Comparison of ENCODE assay signal across 24 mouse cellular contexts in genomic region chr16:18179591-18179990, GRCm38 (mm10). TPM values are rescaled to one million over a fixed set of nuclear protein-coding genes. Genes with fewer than 3 reads are reported as not detected.
"Had no signal": no experiment of that assay in that cellular context is flagged by ENCODE, and none has a peak within 500 bp of the region (broad histone marks: within the 10 kb centered on the region; RNA-seq: fewer than 3 reads in every experiment).

No protein-coding gene starts in this region.

- H3K4me3 ChIP-seq: layer of hippocampus, adult 2 months; liver, embryonic 13.5 days; megakaryocyte, embryonic 14.5 days; midbrain, embryonic 13.5 days; neural tube, embryonic 12.5 days had no signal

- H3K9ac ChIP-seq: liver, embryonic 13.5 days; liver, postnatal 0 days; midbrain, embryonic 13.5 days; neural tube, embryonic 12.5 days had no signal

- DNase-seq: kidney, adult 9 months; kidney, postnatal 10 days; kidney, postnatal 4 days; left cerebral cortex, postnatal 4 days; liver, embryonic 13.5 days; liver, postnatal 0 days; right cerebral cortex, postnatal 4 days; spleen, adult 18-20 months; thymus, postnatal 4 days had no signal

- H3K27me3 ChIP-seq: liver, embryonic 13.5 days; midbrain, embryonic 13.5 days; neural tube, embryonic 12.5 days had no signal

- H3K9me3 ChIP-seq: liver, embryonic 13.5 days; megakaryocyte, embryonic 14.5 days; midbrain, embryonic 13.5 days; neural tube, embryonic 12.5 days had no signal

- H3K4me2 ChIP-seq: liver, embryonic 13.5 days; midbrain, embryonic 13.5 days; neural tube, embryonic 12.5 days had no signal

- H3K36me3 ChIP-seq: liver, embryonic 13.5 days; midbrain, embryonic 13.5 days; neural tube, embryonic 12.5 days had no signal

- ATAC-seq: hindbrain, embryonic 16.5 days; inflammation-experienced regulatory T-cells, adult 6 months; intestine, postnatal 0 days; liver, postnatal 0 days; lung, postnatal 0 days had no signal

- H3K27ac ChIP-seq: layer of hippocampus, adult 2 months; liver, embryonic 13.5 days; macrophage; midbrain, embryonic 13.5 days; neural tube, embryonic 12.5 days had no signal

RNA-seq across cellular contexts. Expression of gene Ccdc188, which starts 38.1 kb away (rescaled TPM):
- total RNA-seq: layer of hippocampus, adult 2 months; layer of hippocampus, postnatal 10 days; left cerebral cortex, postnatal 10 days; left cerebral cortex, postnatal 4 days; monocyte, adult 5-6 weeks; neutrophil, adult 5-6 weeks had no signal
- polyA plus RNA-seq: hindbrain, embryonic 16.5 days; inflammation-experienced regulatory T-cells, adult 6 months; intestine, postnatal 0 days; limb, embryonic 14.5 days; liver, embryonic 13.5 days; liver, postnatal 0 days; lung, postnatal 0 days; macrophage; neural tube, embryonic 12.5 days; stomach, embryonic 16.5 days had no signal

RNA-seq across cellular contexts. Expression of gene Rtn4r, which starts 52.1 kb away (rescaled TPM):
- total RNA-seq: neutrophil, adult 5-6 weeks had no signal
- polyA plus RNA-seq: inflammation-experienced regulatory T-cells, adult 6 months; macrophage had no signal
